Mouse (Mus musculus) bone marrow, adult 2 months (tissue): ENCODE measurements around the gene Opn4. TPM values are rescaled to one million over a fixed set of nuclear protein-coding genes. Genes with fewer than 3 reads are reported as not detected.
A peak's percentile ranks its signal among the peaks of the same experiment; 100 is the strongest.

Experiments used
- H3K27ac ChIP-seq: fragments of 200-500 bp; 2 replicates; pipeline ENCODE4 v1.5.1; 2012; ENCODE audit warnings: low read depth, mild to moderate bottlenecking, control low read depth, inconsistent platforms, low read length; ENCODE audit not compliant: control insufficient read depth, poor library complexity, insufficient read depth
- H3K4me1 ChIP-seq: fragments of 200-500 bp; 2 replicates; pipeline ENCODE4 v1.6.1; 2011; ENCODE audit warnings: low read length; ENCODE audit not compliant: control insufficient read depth, insufficient read depth
- H3K4me3 ChIP-seq: fragments of 200-500 bp; replicated peaks from 2 replicates; pipeline ENCODE3; 2011; ENCODE audit warnings: mild to moderate bottlenecking, low read depth, low read length, control low read depth; ENCODE audit not compliant: control insufficient read depth
- CTCF ChIP-seq: fragments of 200-500 bp; IDR thresholded peaks from 2 replicates; pipeline ENCODE4 v1.5.1; 2011; ENCODE audit warnings: low read length, control low read depth; ENCODE audit not compliant: control insufficient read depth, insufficient read depth
- POLR2A ChIP-seq: fragments of 200-500 bp; IDR thresholded peaks from 2 replicates; pipeline ENCODE4 v1.6.1; 2011; ENCODE audit warnings: low read depth, mild to moderate bottlenecking, control low read depth, low read length, borderline replicate concordance; ENCODE audit not compliant: control insufficient read depth
- WGBS: fragments of 180-500 bp; shearing (Covaris S2); methylation state at CpG from one replicate; pipeline ENCODE4 v1.1.7; 2018; 5-methylcytosine and 5-hydroxymethylcytosine counted together
- polyA plus RNA-seq: library from polyadenylated mRNA; stranded (reverse); fragments of >200 nt; gene quantifications from 2 replicates; pipeline ENCODE4 v1.2.4, GENCODE M21; 2011; ENCODE audit warnings: low replicate concordance; ENCODE audit not compliant: missing spikeins, insufficient read depth, insufficient read length

The Opn4 gene
- polyA plus RNA-seq, 1 experiment, result not detected

- Histone ChIP-seq H3K4me3 (no peak overlapping the region), H3K4me1 (no peaks in the 10 kb centered on the region; the same call in 1 of the 2 replicates), H3K27ac (peak overlapping the region; percentile 11; the same call in 1 of the 2 replicates)
- WGBS, result 55% methylated on average over 5 of the region's 5 CpGs
- TF ChIP-seq CTCF, result no peak
- no peak for TF ChIP-seq POLR2A
Observed at GRCm38 (mm10) chr14:34623074-34623473, 23.1 kb upstream of the Opn4 start.

GRCm38 (mm10) chr14:34620611-34621376 is 20.9 kb upstream of the Opn4 start:
- 29% methylated on average over 10 of the region's 10 CpGs for WGBS
- no peak for TF ChIP-seq POLR2A
- TF ChIP-seq CTCF, result peak; percentile 67
- H3K4me3 ChIP-seq, result no peak overlapping the region
- no peak overlapping the region for H3K27ac ChIP-seq
- no peaks in the 10 kb centered on the region for H3K4me1 ChIP-seq

- Histone ChIP-seq H3K4me1 (no peaks in the 10 kb centered on the region; the same call in 1 of the 2 replicates), H3K4me3 (no peak overlapping the region), H3K27ac (no peak overlapping the region)
- TF ChIP-seq POLR2A (no peak), CTCF (no peak)
- 52% methylated on average over 9 of the region's 9 CpGs for WGBS
Observed at GRCm38 (mm10) chr14:34618808-34619207, 18.9 kb upstream of the Opn4 start.

GRCm38 (mm10) chr14:34616821-34617220 is 16.9 kb upstream of the Opn4 start:
- TF ChIP-seq CTCF (peak; percentile 98), POLR2A (no peak)
- H3K27ac ChIP-seq, result no peak overlapping the region
- WGBS, result 3% methylated on average over 8 of the region's 8 CpGs

GRCm38 (mm10) chr14:34615625-34616024 is 15.7 kb upstream of the Opn4 start:
- TF ChIP-seq POLR2A (no peak), CTCF (no peak)
- WGBS, result 78% methylated on average over 4 of the region's 4 CpGs
- H3K4me3 ChIP-seq, result no peak overlapping the region
- H3K4me1 ChIP-seq, result no peaks in the 10 kb centered on the region; the same call in 1 of the 2 replicates
- no peak overlapping the region; the same call in 1 of the 2 replicates for H3K27ac ChIP-seq

More at GRCm38 (mm10) chr14:34616821-34617220, 16.9 kb upstream of the Opn4 start:
- no peak overlapping the region for H3K4me3 ChIP-seq
- no peaks in the 10 kb centered on the region; the same call in 1 of the 2 replicates for H3K4me1 ChIP-seq

- Histone ChIP-seq H3K27ac (no peak overlapping the region), H3K4me3 (peak overlapping the region; percentile 27), H3K4me1 (no peaks in the 10 kb centered on the region; the same call in 1 of the 2 replicates)
- WGBS, result 4% methylated on average over 13 of the region's 13 CpGs
- TF ChIP-seq CTCF (no peak), POLR2A (no peak)
Observed at GRCm38 (mm10) chr14:34615082-34615481, 15.1 kb upstream of the Opn4 start.

- Histone ChIP-seq H3K4me3 (no peak overlapping the region), H3K4me1 (no peaks in the 10 kb centered on the region; the same call in 1 of the 2 replicates), H3K27ac (no peak overlapping the region)
- 49% methylated on average over 15 of the region's 15 CpGs for WGBS
- TF ChIP-seq POLR2A (no peak), CTCF (no peak)
Observed at GRCm38 (mm10) chr14:34614551-34614950, 14.6 kb upstream of the Opn4 start.

GRCm38 (mm10) chr14:34613523-34613922 is 13.6 kb upstream of the Opn4 start:
- Histone ChIP-seq H3K27ac (no peak overlapping the region), H3K4me3 (no peak overlapping the region), H3K4me1 (no peaks in the 10 kb centered on the region; the same call in 1 of the 2 replicates)
- WGBS, result 70% methylated on average over 6 of the region's 6 CpGs
- TF ChIP-seq CTCF, result no peak
- TF ChIP-seq POLR2A, result no peak

- Histone ChIP-seq H3K27ac (no peak overlapping the region), H3K4me3 (no peak overlapping the region), H3K4me1 (no peaks in the 10 kb centered on the region; the same call in 1 of the 2 replicates)
- 39% methylated on average over 4 of the region's 4 CpGs for WGBS
- TF ChIP-seq CTCF (peak; percentile 42; the same call in 1 of the 2 replicates), POLR2A (no peak)
Observed at GRCm38 (mm10) chr14:34612222-34612621, 12.3 kb upstream of the Opn4 start.
